Mouse (Mus musculus): Measurements from ENCODE around the gene Ssc5d.
"Not testable (repeated sequence)": the region's sequence is repeated elsewhere in the genome, so short reads cannot be mapped to it uniquely, and the experiment has no call there.

The Ssc5d gene

GRCm38 (mm10) chr7:4925441-4926381 is at the start of gene Ssc5d:
TSS of gene Ssc5d (plus strand) at chr7:4925785.
- DNase-seq (ENCODE audit: low spot score in 2 of 2) = peak in 1 of 2 experiments; percentile 18

DNA sequence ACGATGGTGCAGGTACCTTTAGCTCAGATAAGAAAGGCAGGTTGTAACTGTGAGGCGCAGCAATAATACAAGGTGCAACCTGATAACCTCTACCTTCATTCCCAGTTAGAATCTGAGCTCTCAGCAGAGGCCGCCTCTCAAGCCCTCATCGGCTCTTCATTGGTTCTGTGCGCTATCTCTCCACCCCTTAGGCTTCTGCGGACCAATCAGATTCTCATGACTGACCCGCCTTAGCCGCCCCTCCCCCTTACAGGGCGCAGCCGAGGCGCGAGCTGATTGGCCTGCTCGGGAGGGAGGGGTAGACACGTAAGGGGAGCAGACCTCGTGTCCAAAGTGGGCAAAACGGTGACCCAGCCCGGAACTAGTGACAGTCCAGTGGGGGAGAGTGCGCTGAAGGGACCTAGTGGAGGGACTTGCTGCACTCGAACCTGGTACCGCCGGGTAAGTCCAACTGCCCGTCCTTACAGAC is 48.8 kb upstream of the Ssc5d start, which contains the start of gene Isoc2a:
Isoc2a (plus strand) TSS at position 401 of the 469 bp plus-strand sequence.
- DNase-seq (ENCODE audit: low spot score in 2 of 2) = peak; percentile 79 to 86

GRCm38 (mm10) chr7:4877226-4877625 is 48.4 kb upstream of the Ssc5d start:
- no peak for DNase-seq (ENCODE audit: low spot score in 2 of 2)

DNA sequence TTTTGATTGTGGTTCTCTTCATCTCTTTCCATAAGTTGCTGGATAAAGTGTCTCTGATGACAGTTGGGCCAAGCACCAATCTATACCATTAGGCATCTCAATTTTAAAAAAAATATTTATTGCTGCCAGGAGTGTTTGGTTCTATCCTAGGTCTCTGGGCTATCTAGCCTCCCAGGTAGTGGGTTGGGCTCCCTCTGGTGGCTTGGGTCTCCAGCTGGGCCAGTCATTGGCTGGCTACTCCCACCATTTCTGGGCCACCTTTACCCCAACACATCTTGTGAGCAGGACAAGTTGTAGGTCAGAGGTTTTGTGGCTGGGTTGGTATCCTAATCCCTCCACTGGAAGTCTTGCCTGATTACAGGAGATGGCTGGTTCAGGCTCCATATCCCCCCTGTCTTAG is 47.4 kb upstream of the Ssc5d start:
- no peak for DNase-seq (ENCODE audit: low spot score in 2 of 2)

GRCm38 (mm10) chr7:4879036-4879435 is 46.5 kb upstream of the Ssc5d start:
- not testable (repeated sequence) for DNase-seq (ENCODE audit: low spot score in 2 of 2)

- no peak for DNase-seq (ENCODE audit: low spot score in 2 of 2)
Observed at GRCm38 (mm10) chr7:4886680-4887079, 38.9 kb upstream of the Ssc5d start.

- DNase-seq (ENCODE audit: low spot score in 2 of 2) = no peak
Observed at GRCm38 (mm10) chr7:4895186-4895585, 30.4 kb upstream of the Ssc5d start.

DNA sequence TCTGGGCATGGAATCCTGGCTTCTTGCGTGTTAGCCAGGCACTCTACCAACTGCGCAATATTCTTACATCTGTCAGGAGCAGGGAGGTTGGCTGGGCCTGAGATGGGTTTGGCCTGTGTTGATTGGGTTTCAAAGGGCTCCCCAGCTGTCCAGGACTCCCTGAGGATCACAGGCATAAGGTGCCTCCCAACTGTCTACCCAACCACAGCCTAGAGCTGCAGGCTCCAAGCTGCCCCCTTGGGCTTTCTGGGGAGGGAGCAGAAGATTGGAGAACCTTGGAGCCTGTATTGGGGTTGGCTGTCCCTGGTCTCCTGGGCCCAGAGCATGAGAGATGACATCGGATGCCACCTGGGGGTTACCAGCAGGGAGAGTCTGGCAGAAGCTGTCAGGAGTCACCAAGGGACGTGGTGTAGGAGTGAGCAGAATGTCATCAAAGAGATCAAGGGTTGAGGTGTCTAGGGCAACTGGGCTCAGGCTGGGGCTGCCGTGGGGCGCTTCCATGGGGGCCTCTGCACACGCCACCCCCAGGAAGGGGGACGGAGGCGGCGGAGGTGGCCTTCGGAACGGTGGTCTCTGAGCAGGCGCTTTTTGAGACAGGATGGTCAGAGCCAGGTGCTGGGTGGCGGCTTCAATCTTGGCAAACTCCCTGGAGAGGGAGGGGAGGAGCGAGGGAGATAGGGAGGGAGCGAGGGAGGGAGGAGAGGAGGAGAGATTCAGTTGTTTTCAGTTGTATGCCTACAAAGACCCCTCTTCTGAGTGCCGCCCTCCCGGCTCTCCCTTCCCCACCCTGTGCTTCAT is 26.5 kb upstream of the Ssc5d start:
- no peak for DNase-seq (ENCODE audit: low spot score in 2 of 2)

GRCm38 (mm10) chr7:4899649-4900522 is 25.7 kb upstream of the Ssc5d start:
- DNase-seq (ENCODE audit: low spot score in 2 of 2) = no peak

DNA sequence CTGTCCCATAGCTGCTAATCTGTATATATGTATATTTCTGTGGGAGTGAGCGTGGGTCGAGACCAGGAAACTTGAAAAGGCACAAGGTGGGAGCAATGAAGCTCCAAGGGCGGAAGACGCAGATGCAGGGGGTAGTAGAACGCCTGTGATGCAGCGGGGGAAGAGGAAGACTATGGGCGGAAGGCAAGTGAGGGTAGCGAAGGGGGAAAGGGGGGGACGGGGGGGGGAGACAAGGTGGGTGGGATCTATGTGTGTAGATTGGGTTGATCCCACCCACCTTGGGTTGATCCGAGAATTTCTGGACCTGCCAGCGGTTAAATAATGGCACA is 25.1 kb upstream of the Ssc5d start:
- no peak for DNase-seq (ENCODE audit: low spot score in 2 of 2)

GRCm38 (mm10) chr7:4901171-4901570 is 24.4 kb upstream of the Ssc5d start:
- DNase-seq (ENCODE audit: low spot score in 2 of 2) = no peak

DNA sequence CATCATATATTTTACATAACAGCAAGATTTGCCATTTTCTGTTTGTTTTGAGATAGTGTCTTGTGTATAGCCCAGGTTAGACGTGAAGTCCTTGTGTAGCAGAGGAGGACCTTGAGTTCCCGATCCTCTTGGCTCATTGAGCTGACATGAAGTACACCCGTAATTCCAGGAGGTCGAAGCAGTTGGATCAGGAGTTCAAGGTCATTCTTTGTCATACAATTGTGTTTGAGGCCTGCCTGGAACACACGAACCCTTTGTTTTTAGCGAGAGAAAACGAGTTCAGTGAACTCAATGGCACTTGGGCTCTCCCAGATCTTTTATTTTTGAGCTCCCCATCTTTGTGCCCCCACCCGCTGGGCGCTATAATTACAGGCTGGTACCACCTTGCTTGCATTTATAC is 23.2 kb upstream of the Ssc5d start:
- DNase-seq (ENCODE audit: low spot score in 2 of 2) = no peak

DNA sequence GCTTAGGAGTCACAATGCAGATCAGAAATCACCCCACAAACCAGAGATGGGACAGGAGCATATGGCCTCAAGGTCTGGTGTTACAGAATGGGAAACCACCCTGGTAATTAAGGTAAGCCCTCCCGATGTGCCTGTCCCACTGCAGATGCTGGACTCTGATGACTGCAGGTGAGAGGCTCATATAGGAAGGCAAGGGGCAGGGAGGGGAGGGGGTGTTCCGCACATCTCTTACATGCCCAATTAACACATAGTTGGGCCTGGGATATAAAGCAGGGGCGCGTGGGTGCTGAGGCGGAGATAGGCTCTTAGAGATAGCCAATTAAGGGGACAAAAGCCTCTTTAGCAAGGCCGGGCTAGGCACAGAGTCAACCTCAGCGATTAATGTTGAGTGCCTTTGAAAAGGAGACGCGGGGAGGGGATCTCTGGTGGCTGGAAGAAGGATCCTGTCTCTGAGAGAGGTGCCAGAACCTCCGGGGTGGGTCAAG is 19.1 kb upstream of the Ssc5d start, which contains the start of gene Gm36210:
Gm36210 (minus strand) TSS at position 51 of the 485 bp plus-strand sequence.
- DNase-seq (ENCODE audit: low spot score in 2 of 2) = no peak

DNA sequence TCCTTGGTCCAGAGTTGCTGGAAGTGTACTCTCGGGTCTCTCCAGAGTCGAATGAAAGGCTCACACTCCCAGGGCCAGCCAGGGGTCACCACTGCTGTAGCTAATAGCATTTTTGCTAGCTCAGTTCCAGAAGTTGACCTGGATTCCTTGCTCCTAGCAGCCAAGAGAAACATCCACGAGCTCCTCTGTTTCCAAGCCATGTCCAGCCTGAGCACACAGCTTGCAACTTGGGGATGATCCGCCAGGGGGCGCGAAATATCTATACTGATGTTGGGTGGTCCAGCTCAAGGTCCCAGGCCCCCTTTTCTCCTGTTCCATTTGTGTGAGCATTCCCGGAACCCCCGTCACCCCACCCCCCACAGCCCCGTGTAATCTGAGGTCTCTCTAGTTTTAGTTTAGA is 14.0 kb upstream of the Ssc5d start:
- peak in 1 of 2 experiments; percentile 45 for DNase-seq (ENCODE audit: low spot score in 2 of 2)

DNA sequence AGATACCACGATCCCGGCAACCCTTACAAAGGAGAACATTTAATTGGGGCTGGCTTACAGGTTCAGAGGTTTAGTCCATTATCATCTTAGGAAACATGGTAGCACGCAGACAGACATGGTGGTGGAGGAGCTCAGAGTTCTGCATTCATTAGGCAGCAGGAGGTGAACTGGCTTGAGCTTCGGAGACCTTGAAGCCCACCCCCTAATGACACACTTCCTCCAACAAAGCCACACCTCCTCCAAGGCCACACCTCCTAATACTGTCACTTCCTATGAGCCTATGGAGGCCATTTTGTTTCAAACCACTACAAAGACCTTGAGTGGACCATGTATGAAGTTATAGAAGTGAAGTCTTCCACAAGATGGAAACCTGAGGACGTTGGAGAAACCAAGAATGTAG is 13.3 kb upstream of the Ssc5d start:
- DNase-seq (ENCODE audit: low spot score in 2 of 2) = no peak

GRCm38 (mm10) chr7:4915007-4915665 is 10.4 kb upstream of the Ssc5d start, which contains the start of gene Zfp628:
TSS of gene Zfp628 (plus strand) at chr7:4915217.
- peak; percentile 91 to 96 for DNase-seq (ENCODE audit: low spot score in 2 of 2)

GRCm38 (mm10) chr7:4915669-4916416 is 9.7 kb upstream of the Ssc5d start:
- DNase-seq (ENCODE audit: low spot score in 2 of 2) = peak; percentile 43 to 54

DNA sequence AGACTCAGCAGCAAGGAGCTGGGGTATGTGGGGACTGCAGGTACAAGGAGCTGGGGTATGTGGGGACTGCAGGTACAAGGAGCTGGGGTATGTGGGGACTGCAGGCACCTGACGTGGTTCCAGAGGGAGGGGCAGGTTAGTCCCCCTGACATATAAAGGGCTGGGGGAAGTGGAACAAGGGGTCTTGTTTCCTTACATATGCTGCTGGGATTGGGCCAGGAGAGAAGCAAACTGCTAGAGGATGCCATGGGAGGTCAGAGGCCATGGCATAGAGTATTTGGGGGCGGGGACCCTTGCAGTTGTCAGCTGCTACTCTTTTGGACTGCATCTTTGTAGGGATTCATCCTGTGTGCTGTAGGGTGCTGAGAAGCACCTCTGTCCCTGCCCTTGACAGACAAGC is 8.1 kb upstream of the Ssc5d start:
- no peak for DNase-seq (ENCODE audit: low spot score in 2 of 2)

GRCm38 (mm10) chr7:4918681-4919080 is 6.9 kb upstream of the Ssc5d start:
- DNase-seq (ENCODE audit: low spot score in 2 of 2) = no peak

DNA sequence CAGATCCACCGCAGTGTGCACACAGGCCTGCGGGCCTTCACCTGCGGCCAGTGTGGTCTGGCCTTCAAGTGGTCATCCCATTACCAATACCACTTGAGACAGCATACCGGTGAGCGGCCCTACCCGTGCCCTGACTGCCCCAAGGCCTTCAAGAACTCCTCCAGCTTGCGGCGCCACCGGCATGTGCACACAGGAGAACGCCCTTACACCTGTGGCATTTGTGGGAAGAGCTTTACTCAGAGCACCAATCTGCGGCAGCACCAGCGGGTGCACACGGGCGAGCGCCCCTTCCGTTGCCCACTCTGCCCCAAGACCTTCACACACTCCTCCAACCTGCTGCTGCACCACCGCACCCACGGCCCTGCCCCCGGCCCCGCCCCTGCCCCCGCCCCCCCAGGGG is 6.5 kb upstream of the Ssc5d start:
- no peak for DNase-seq (ENCODE audit: low spot score in 2 of 2)
